Mouse (Mus musculus) CD4-positive, CD25-positive, alpha-beta regulatory T cell, adult 4 months (primary cell): ENCODE data around the gene Dpp8. TPM values are rescaled to one million over a fixed set of nuclear protein-coding genes. Genes with fewer than 3 reads are reported as not detected.
"Not testable (repeated sequence)": the region's sequence is repeated elsewhere in the genome, so short reads cannot be mapped to it uniquely, and the experiment has no call there.

Experiments used
- ATAC-seq: one replicate; pipeline ENCODE4 v1.8.0; 2017
- polyA plus RNA-seq, 2 experiments: library from polyadenylated mRNA; unstranded; fragments of 100-300 nt; shearing (Covaris generic); gene quantifications; one replicate each; pipeline ENCODE4 v1.2.1; 2017

Dpp8 gene
- polyA plus RNA-seq = 10 to 100 TPM; 19.9 to 23.4 TPM

DNA sequence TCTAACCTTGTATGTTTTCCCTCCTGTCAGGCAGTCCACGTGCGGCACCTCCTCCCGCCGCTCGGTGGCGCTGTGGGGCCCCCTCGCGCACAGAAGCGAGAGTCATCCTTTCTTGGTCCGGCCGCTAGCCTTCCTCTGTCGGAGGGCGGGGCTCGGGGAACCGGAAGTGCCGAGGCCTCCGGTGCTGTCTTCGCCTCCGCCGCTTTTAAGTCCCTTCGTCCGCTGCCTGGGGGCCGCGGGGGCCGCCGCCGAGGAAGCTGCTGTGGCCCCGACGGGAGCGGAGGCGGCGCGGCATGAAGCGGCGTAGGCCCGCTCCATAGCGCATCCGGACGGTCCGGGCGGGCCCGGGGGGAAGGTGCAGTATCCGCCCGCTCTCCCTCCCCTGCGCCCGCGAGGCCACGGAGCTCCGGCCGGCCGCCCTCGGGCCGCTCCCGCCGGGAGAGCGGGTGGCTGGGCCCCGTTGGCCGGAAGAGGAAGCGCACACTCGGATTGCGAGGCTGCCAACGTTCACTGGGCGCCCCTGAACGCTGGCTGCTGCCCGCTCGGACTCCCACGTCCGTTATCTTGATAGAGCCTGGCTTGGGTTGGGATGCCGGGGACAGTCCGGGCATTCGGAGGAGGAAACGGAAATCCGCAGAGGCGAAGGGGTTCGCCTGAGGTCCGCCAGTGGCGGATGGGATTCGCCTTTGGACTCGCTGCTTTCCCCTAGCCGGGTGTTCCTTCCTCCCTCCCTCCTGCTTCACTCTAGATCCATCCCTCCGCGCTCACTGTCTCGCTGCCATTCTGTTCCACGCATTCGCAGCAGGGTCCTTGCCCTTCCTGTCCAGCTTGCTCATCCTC lies at the start of gene Dpp8:
Dpp8 (plus strand) TSS at position 146 of the 840 bp plus-strand sequence.
- ATAC-seq = peak; percentile 92

DNA sequence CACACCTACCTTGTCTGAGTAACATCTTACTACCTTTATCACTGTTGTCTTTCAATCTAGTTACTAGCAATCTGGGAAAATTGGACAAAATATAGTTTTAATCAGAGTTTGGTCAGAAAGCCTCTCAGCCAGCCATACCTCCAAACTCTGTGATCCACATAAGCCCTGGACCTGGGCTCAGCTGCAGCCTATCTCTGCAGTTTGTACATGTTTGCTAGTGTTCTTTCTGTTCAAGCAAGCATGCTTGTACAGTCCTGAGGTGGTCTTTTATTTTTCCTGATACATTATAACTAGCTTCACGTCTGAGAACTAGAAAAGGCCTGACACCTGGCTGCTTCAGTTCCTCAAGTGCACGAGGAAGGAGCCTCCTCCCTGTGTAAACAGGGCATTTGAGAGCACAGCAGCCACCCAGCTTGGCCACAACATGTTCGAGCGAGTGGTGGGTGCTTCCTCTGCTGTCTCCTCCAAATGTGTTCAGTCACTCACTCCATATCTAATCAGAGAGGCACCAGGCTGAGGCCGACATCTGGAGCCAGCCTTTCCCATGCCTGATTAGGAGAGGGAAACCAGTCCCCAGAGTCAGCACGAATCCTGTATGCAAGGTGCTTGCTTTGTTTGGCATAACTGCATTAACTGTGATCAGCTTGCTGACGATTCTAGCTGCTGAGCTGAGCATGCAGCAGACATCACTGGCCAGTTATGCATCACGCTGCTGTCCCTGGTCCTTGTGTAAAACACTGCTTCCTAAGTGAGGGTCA lies 47.0 kb upstream of the Dpp8 start:
- no peak for ATAC-seq

GRCm38 (mm10) chr9:64985807-64986206 lies 46.4 kb upstream of the Dpp8 start:
- no peak for ATAC-seq

DNA sequence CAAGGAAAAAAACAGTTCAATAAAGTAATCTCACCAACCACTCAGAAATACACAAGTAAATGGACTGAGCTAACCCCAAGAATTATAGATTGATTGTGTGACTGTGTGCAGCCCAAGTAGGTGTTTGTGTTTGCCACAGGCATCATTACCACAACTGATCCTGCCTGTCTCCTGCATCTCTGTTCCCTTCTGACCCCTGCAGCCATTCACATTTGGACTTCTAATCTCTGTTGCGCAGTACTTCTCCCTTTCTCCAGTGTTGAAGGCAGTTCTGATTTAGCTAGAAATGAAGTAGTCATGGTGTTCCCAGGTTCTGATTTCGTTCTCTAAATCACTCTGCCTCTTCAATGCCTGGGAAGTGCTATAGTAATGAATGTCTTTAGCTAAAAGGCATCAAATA lies 44.6 kb upstream of the Dpp8 start:
- ATAC-seq = no peak

GRCm38 (mm10) chr9:64988443-64988842 lies 43.8 kb upstream of the Dpp8 start:
- ATAC-seq = no peak

GRCm38 (mm10) chr9:64990291-64990690 lies 41.9 kb upstream of the Dpp8 start:
- ATAC-seq = no peak

DNA sequence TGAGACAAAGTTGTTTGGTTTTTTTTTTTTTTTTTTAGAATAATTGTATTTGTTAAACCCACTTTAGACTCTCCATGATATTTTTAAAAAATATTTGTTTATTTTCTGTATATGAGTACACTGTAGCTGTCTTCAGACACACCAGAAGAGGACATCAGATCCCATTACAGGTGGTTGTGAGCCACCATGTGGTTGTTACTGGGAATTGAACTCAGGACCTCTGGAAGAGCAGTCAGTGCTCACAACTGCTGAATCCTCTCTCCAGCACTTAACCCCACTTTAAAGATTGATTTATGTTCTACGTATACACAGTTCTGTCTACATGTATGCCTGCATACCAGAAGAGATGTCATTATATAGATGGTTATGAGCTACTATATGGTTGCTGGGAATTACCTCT lies 36.8 kb upstream of the Dpp8 start:
- not testable (repeated sequence) for ATAC-seq

DNA sequence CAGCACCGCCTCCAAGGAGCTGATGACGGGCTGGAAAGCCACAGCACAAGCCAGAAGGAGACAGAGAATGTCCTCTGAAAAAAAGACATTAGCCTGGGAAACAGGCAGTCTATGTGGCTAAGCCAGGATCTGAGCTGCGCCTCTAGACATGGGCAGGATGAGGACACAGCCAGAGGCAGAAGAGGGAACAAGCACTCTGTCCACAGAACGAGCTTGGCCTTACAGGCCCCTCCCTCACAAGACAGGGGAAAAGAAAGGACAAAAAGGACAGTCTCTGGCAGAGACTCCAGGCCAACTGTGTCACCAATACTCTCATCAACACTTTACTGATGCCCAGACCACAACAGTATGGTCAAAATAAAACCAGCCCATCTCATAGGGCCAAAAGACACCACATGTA lies 30.7 kb upstream of the Dpp8 start:
- ATAC-seq = no peak

DNA sequence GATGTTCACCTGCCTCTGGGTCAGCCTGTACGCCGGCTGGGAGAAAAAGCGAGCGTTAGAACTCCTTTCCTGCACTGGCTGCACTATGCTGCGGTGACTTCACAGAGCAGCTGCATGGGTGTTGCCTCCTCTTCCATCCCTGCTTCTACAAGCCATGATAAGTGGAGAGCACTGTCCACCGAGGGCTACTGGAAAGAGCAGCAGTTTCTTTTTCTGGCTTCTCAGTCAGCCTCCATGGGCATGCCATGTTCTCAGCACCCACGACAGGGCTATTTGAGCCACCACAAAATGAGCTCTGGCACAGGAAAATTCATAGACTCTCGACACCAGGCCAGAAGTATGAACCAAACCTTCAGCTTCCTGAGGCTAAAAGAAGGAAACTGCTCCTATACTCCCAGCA lies 26.5 kb upstream of the Dpp8 start:
- no peak for ATAC-seq

DNA sequence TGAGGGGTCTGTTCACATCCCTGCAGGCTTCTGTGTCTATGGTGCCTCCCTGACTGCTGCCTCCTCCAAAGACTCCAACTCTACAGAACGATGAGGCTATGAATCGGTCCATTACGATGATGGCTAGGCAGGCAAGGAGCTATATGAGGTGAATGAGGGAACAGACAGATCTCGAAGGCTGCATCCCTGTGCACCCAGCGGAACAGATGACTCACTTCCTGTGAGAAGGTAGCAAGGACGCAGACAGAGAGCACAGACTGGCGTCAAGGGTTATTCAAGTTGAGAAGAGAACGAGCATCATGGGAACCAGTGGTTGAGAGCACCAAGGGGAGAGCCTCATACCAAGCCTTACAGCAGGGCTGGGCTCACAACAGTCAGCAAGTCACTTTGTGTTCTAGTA lies 21.6 kb upstream of the Dpp8 start:
- ATAC-seq = peak; percentile 98

- ATAC-seq = no peak
These were observed 20.9 kb upstream of the Dpp8 start for GRCm38 (mm10) chr9:65011304-65011703.

GRCm38 (mm10) chr9:65015461-65016222 lies 16.6 kb upstream of the Dpp8 start:
- no peak for ATAC-seq

DNA sequence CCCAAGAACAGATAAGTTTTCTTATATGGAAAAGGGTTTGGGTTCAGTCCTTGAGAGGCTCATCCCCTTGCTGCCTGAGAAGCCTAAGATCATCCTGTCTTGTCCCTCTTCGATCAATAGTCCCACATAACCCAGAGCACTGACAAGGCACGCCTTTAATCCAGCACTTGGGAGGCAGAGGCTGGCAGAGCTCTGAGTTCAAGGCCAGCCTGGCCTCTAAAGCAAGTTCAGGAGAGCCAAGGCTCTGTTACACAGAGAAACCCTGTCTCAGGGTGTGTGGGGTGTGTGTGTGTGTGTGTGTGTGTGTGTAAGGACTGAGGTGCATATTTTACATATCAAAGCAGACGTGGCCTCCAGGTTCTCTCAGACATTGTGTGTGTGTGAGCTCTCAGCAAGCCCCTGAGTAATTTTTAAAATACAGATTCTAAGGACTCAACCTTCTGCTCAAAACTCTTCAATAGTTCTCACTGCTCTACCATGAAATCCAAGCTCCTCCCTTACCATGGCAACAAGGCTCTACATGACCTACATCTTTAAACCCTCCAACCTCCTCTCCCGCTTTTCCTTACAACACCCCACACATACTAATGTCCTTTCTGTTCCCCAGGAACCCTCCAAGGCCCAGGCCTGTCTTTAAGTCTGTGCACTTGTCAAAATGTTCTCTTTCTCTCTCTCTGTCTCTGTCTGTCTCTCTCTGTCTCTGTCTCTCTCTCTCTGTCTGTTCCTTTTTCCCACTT lies 15.8 kb upstream of the Dpp8 start:
- ATAC-seq = no peak

- no peak for ATAC-seq
These were observed 15.0 kb upstream of the Dpp8 start for GRCm38 (mm10) chr9:65016978-65017827.

DNA sequence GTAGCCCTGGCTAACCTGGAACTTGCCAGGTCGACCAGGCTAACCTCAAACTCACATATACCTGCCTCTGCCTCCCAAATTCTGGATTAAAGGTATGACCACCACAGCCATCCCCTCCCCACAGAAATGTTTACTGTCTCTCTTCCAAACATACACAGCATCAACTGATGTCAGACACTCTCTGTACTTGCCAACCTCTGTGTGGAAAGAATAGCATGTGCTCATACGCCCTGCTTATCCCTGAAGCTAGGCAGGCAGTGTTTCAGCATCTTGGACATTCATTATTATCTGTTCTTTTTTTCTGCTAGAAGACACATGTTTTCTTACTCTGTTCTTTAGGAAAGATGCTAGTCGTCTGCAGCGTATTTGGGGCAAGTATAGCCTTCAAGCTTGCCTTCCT lies 14.3 kb upstream of the Dpp8 start:
- no peak for ATAC-seq

DNA sequence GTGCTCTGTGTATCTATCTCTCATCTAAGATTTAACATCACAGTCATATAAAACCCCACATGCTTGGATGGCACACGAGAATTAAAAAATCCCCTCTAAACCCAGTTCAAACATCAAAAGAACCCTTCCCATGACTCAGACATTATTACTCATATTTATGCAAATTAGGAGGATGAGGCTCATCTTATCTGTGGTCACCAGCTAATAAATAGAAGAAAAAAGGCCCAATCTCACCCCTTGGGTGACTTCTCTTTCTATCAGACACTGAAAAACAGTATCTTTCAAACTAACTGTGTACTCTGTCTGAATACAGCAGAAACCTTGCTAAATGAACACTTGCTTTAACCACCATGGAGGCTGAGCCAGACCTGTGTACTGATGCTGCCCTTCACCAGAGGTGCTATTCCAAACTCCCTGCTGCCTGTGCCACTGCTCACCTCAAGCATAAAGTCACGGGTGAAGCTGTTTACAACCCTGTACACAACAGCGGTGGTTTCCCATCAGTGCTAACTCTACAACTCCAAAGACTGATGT lies 13.6 kb upstream of the Dpp8 start:
- peak; percentile 56 for ATAC-seq

GRCm38 (mm10) chr9:65019146-65019545 lies 13.1 kb upstream of the Dpp8 start:
- no peak for ATAC-seq

DNA sequence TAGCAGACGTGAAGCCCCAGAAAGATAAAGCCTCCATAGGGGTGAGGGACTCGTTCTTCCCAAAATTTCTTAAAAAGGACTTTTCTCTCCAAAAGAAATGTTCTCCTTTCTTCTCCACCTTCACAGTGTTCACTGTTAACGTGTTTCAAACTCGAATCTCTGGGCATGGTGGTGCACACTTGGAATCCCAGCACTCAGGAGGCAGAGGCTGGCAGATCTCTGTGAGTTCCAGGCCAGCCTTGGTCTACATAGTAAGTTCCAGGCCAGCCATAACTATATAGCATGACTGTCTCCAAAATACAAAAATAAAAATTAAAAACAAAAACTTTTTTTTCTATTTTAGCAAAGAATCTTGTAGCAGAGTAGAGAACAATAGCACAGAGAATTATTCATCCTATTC lies 12.1 kb upstream of the Dpp8 start:
- ATAC-seq = no peak

GRCm38 (mm10) chr9:65020991-65021886 lies 11.0 kb upstream of the Dpp8 start, which contains the start of gene Hacd3:
Hacd3 (minus strand) TSS chr9:65021693.
- peak; percentile 52 for ATAC-seq
